ENCODE assay signal across 9 mouse cellular contexts in the genomic region with DNA sequence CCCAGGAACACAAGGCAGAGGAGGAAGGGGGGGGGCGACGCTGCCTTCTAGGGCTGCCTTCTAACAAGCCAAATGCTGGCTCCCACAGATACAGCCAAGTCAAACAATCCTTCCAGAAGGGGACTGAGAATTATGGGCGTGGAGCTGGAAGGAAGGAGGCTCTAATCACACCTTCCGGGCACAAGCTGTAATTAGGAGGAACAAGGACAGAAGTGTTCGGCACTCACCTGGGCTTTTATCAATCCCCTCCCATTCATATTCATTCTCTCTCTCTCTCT. TPM values are rescaled to one million over a fixed set of nuclear protein-coding genes. Genes with fewer than 3 reads are reported as not detected.
DNase-seq lines count a peak whose midpoint lies in the region; ATAC-seq and TF ChIP-seq lines count a peak whose summit lies in the region.
"Had no signal": no experiment of that assay in that cellular context is flagged by ENCODE, and none has a peak within 500 bp of the region (broad histone marks: within the 10 kb centered on the region; RNA-seq: fewer than 3 reads in every experiment).

No protein-coding gene starts in this region.

- WGBS in neural tube, embryonic 11.5 days: 12% methylated on average over 5 of the region's 5 CpGs
- WGBS in heart, embryonic 16.5 days: 25% methylated on average over 5 of the region's 5 CpGs
- WGBS in liver, postnatal 0 days (ENCODE audit: insufficient replicate concordance): 3% methylated on average over 5 of the region's 5 CpGs
- WGBS in stomach, embryonic 16.5 days: 7% methylated on average over 5 of the region's 5 CpGs

- no peak overlapping the region for H3K27ac ChIP-seq in neural tube, embryonic 11.5 days (ENCODE audit: low read depth, low read length)
- H3K27ac ChIP-seq in heart, embryonic 16.5 days (ENCODE audit: low read length): peak overlapping the region; percentile 88
- peak overlapping the region; percentile 56; the same call in 1 of the 2 replicates for H3K27ac ChIP-seq in liver, postnatal 0 days (ENCODE audit: low read depth)
- peak overlapping the region; percentile 85 for H3K27ac ChIP-seq in stomach, embryonic 16.5 days (ENCODE audit: low read length)

- no peak for TF ChIP-seq EP300 in liver, postnatal 0 days (IDR thresholded peaks at IDR 0.05; ENCODE audit: low read depth)

- no peak overlapping the region for H3K4me3 ChIP-seq in neural tube, embryonic 11.5 days (ENCODE audit: low read depth, low read length)
- H3K4me3 ChIP-seq in heart, embryonic 16.5 days (ENCODE audit: low read length): peak overlapping the region; percentile 90
- H3K4me3 ChIP-seq in liver, postnatal 0 days (ENCODE audit: low read depth, low read length): 0 out of 2 replicates have a peak overlapping the region, but pooled peaks have one; percentile 11
- peak overlapping the region; percentile 28 for H3K4me3 ChIP-seq in stomach, embryonic 16.5 days (replicated peaks; ENCODE audit: low read length)

- H3K4me1 ChIP-seq in neural tube, embryonic 11.5 days (ENCODE audit: control insufficient read depth, insufficient read depth, low read length): peaks cover 62% of the 10 kb centered on the region
- peaks cover 70% of the 10 kb centered on the region for H3K4me1 ChIP-seq in heart, embryonic 16.5 days (ENCODE audit: control insufficient read depth, insufficient read depth, low read length)
- H3K4me1 ChIP-seq in liver, postnatal 0 days (ENCODE audit: insufficient read depth): peaks cover 48% of the 10 kb centered on the region
- peaks cover 75% of the 10 kb centered on the region for H3K4me1 ChIP-seq in stomach, embryonic 16.5 days (ENCODE audit: control insufficient read depth, insufficient read depth, low read length)

- ATAC-seq in neural tube, embryonic 11.5 days (ENCODE audit: insufficient read depth, low FRiP score, low TSS enrichment): no peak
- no peak for ATAC-seq in heart, embryonic 16.5 days (replicated peaks; ENCODE audit: extremely low read depth, insufficient read depth, low FRiP score)
- ATAC-seq in liver, postnatal 0 days: no peak
- ATAC-seq in stomach, embryonic 16.5 days (ENCODE audit: insufficient read depth, low FRiP score): peak; percentile 51; the same call in 1 of the 2 replicates

- intact Hi-C loops in left cerebral cortex, postnatal 4 days (cut with DNase I): no loop called here

- H3K36me3 ChIP-seq in neural tube, embryonic 11.5 days (ENCODE audit: control insufficient read depth, insufficient read depth, low read length): no peaks in the 10 kb centered on the region
- no peaks in the 10 kb centered on the region for H3K36me3 ChIP-seq in heart, embryonic 16.5 days (ENCODE audit: control insufficient read depth, insufficient read depth)
- H3K36me3 ChIP-seq in liver, postnatal 0 days (replicated peaks; ENCODE audit: insufficient read depth, low read length): no peaks in the 10 kb centered on the region
- no peaks in the 10 kb centered on the region for H3K36me3 ChIP-seq in stomach, embryonic 16.5 days (ENCODE audit: control insufficient read depth, insufficient read depth, low read length)

- H3K9me3 ChIP-seq in neural tube, embryonic 11.5 days (ENCODE audit: control insufficient read depth, low read length): no peaks in the 10 kb centered on the region
- no peaks in the 10 kb centered on the region for H3K9me3 ChIP-seq in heart, embryonic 16.5 days (replicated peaks; ENCODE audit: control insufficient read depth, low read length)
- no peaks in the 10 kb centered on the region for H3K9me3 ChIP-seq in liver, postnatal 0 days (ENCODE audit: low read length)
- no peaks in the 10 kb centered on the region for H3K9me3 ChIP-seq in stomach, embryonic 16.5 days (replicated peaks; ENCODE audit: control insufficient read depth, low read length)

- H3K9ac ChIP-seq in neural tube, embryonic 11.5 days (ENCODE audit: low read length): no peak overlapping the region; the same call in 1 of the 2 replicates
- peak overlapping the region; percentile 46; the same call in 1 of the 2 replicates for H3K9ac ChIP-seq in heart, embryonic 16.5 days (ENCODE audit: low read length)
- H3K9ac ChIP-seq in liver, postnatal 0 days (replicated peaks): 0 out of 2 replicates have a peak overlapping the region, but pooled peaks have one; percentile 28
- peak overlapping the region; percentile 60 for H3K9ac ChIP-seq in stomach, embryonic 16.5 days (ENCODE audit: low read length)

- DNase-seq in neural tube, embryonic 11.5 days (ENCODE audit: low spot score): no peak
- DNase-seq in neural tube, embryonic 10.5 days (ENCODE audit: extremely low spot score, low spot score): no peak
- DNase-seq in liver, postnatal 0 days: no peak
- no peak for DNase-seq in left cerebral cortex, postnatal 4 days
- no peak for DNase-seq in right cerebral cortex, postnatal 4 days
- no peak for DNase-seq in thymus, postnatal 10 days (ENCODE audit: low spot score in 2 of 2)
- DNase-seq: thymus, adult 18-20 months had no signal

- H3K4me2 ChIP-seq in neural tube, embryonic 11.5 days (ENCODE audit: low read depth): peak overlapping the region; percentile 74
- H3K4me2 ChIP-seq in heart, embryonic 16.5 days (ENCODE audit: low read depth, low read length): peak overlapping the region; percentile 63
- peak overlapping the region; percentile 57 for H3K4me2 ChIP-seq in liver, postnatal 0 days (ENCODE audit: low read depth, low read length)
- H3K4me2 ChIP-seq in stomach, embryonic 16.5 days (ENCODE audit: low read depth, low read length): peak overlapping the region; percentile 54

- no peak for TF ChIP-seq CTCF in liver, postnatal 0 days (IDR thresholded peaks at IDR 0.05; ENCODE audit: low read depth)

- no peaks in the 10 kb centered on the region for H3K27me3 ChIP-seq in neural tube, embryonic 11.5 days (ENCODE audit: control insufficient read depth, insufficient read depth, low read length)
- H3K27me3 ChIP-seq in heart, embryonic 16.5 days (ENCODE audit: control insufficient read depth, insufficient read depth, low read length): no peaks in the 10 kb centered on the region
- no peaks in the 10 kb centered on the region for H3K27me3 ChIP-seq in liver, postnatal 0 days (ENCODE audit: insufficient read depth, low read length)
- H3K27me3 ChIP-seq in stomach, embryonic 16.5 days (ENCODE audit: control insufficient read depth, insufficient read depth, low read length): no peaks in the 10 kb centered on the region

RNA-seq across cellular contexts. Expression of a gene that starts 53.1 kb away (rescaled TPM):
- 62.0 and 62.3 TPM in 2 replicates for polyA plus RNA-seq in neural tube, embryonic 11.5 days (2014; fragmentation: Nextera tagmentation; extraction: Ambion mirVana)
- 65.3 and 68.0 TPM in 2 replicates for polyA plus RNA-seq in heart, embryonic 16.5 days (2015; fragmentation: Nextera tagmentation; extraction: Ambion mirVana)
- polyA plus RNA-seq in liver, postnatal 0 days (2015; fragmentation: Nextera tagmentation; extraction: Ambion mirVana): 11.9 and 14.7 TPM in 2 replicates
- 75.1 and 77.1 TPM in 2 replicates for polyA plus RNA-seq in stomach, embryonic 16.5 days (2015; fragmentation: Nextera tagmentation; extraction: Ambion mirVana)
- total RNA-seq in left cerebral cortex, postnatal 4 days (2021): 10 to 100 TPM; 60.0 to 63.7 TPM
